Comparison of ENCODE assay signal across 26 mouse cellular contexts in genomic region chr13:107893081-107893480, GRCm38 (mm10).
DNase-seq lines count a peak whose midpoint lies in the region; ATAC-seq and TF ChIP-seq lines count a peak whose summit lies in the region.
"Had no signal": no experiment of that assay in that cellular context is flagged by ENCODE, and none has a peak within 500 bp of the region (broad histone marks: within the 10 kb centered on the region; RNA-seq: fewer than 3 reads in every experiment).

No protein-coding gene starts in this region.

- H3K9me3 ChIP-seq in lung, embryonic 15.5 days: no peaks in the 10 kb centered on the region
- peaks cover 4% of the 10 kb centered on the region for H3K9me3 ChIP-seq in megakaryocyte, embryonic 14.5 days
- H3K9me3 ChIP-seq: embryonic facial prominence, embryonic 10.5 days; embryonic facial prominence, embryonic 12.5 days; forebrain, embryonic 10.5 days had no signal

- ATAC-seq in lung, embryonic 15.5 days (ENCODE audit: borderline replicate concordance, extremely low read depth, low FRiP score, low TSS enrichment): no peak
- ATAC-seq in megakaryocyte, adult 5-6 weeks (ENCODE audit: poor library complexity, severe bottlenecking): no peak
- ATAC-seq: activated CD4-positive, CD25-positive, alpha-beta regulatory T cell, adult 4 months; CD4-positive, CD25-positive, alpha-beta regulatory T cell, adult 4 months; forebrain, embryonic 14.5 days; forebrain, embryonic 16.5 days; Patski had no signal

- no peak for DNase-seq in lung, postnatal 25 days (ENCODE audit: low spot score)
- no peak for DNase-seq in layer of hippocampus, adult 18-20 months (ENCODE audit: low spot score in 2 of 2)
- DNase-seq: adrenal gland, adult 8-10 months; adrenal gland, postnatal 14 days; adrenal gland, postnatal 36 days; B cell, adult 2 months; cerebellum, adult 11-12 months; cerebellum, adult 2 months; cerebellum, adult 9-10 months; cerebellum, postnatal 10 days; cerebellum, postnatal 25 days had no signal

- H3K4me1 ChIP-seq in lung, embryonic 15.5 days: peaks cover 13% of the 10 kb centered on the region
- H3K4me1 ChIP-seq in megakaryocyte, embryonic 14.5 days: peaks cover 60% of the 10 kb centered on the region
- peaks cover 4% of the 10 kb centered on the region; the same call in 1 of the 2 replicates for H3K4me1 ChIP-seq in embryonic fibroblast, embryonic 13.5 days (ENCODE audit: control insufficient read depth, insufficient read depth, low read length)
- H3K4me1 ChIP-seq: embryonic facial prominence, embryonic 12.5 days had no signal

- WGBS in lung, embryonic 15.5 days: 62% methylated on average over 4 of the region's 4 CpGs

- no peak for TF ChIP-seq CTCF in embryonic fibroblast, embryonic 13.5 days (IDR thresholded peaks at IDR 0.05; ENCODE audit: borderline replicate concordance, insufficient read depth, low read length)

- no peak overlapping the region for H3K4me3 ChIP-seq in lung, embryonic 15.5 days
- peak overlapping the region; percentile 99 for H3K4me3 ChIP-seq in megakaryocyte, embryonic 14.5 days (replicated peaks)
- H3K4me3 ChIP-seq in embryonic fibroblast, embryonic 13.5 days (ENCODE audit: insufficient read depth, low read length): no peak overlapping the region
- H3K4me3 ChIP-seq: erythroblast, embryonic 14.5 days; forebrain, embryonic 12.5 days had no signal

- no peak for TF ChIP-seq POLR2A in embryonic fibroblast, embryonic 13.5 days (IDR thresholded peaks at IDR 0.05; ENCODE audit: low read depth, low read length)

- H3K9ac ChIP-seq in lung, embryonic 15.5 days: no peak overlapping the region
- H3K9ac ChIP-seq: embryonic facial prominence, embryonic 12.5 days; forebrain, embryonic 12.5 days had no signal

- no peaks in the 10 kb centered on the region for H3K27me3 ChIP-seq in lung, embryonic 15.5 days
- H3K27me3 ChIP-seq in megakaryocyte, embryonic 14.5 days (replicated peaks): no peaks in the 10 kb centered on the region
- H3K27me3 ChIP-seq: Patski had no signal

- peak overlapping the region; percentile 41; the same call in 1 of the 2 replicates for H3K27ac ChIP-seq in lung, embryonic 15.5 days
- H3K27ac ChIP-seq in embryonic fibroblast, embryonic 13.5 days (ENCODE audit: insufficient read depth, low read length): peak overlapping the region; percentile 9; the same call in 1 of the 2 replicates
- H3K27ac ChIP-seq: embryonic facial prominence, embryonic 10.5 days; embryonic facial prominence, embryonic 12.5 days; forebrain, embryonic 10.5 days; forebrain, embryonic 12.5 days had no signal

- no peak overlapping the region for H3K4me2 ChIP-seq in lung, embryonic 15.5 days
- H3K4me2 ChIP-seq: embryonic facial prominence, embryonic 12.5 days had no signal

- no peaks in the 10 kb centered on the region for H3K36me3 ChIP-seq in lung, embryonic 15.5 days
- peaks cover 5% of the 10 kb centered on the region for H3K36me3 ChIP-seq in megakaryocyte, embryonic 14.5 days (replicated peaks; ENCODE audit: low read length)
- H3K36me3 ChIP-seq: embryonic facial prominence, embryonic 10.5 days; embryonic facial prominence, embryonic 12.5 days; forebrain, embryonic 10.5 days; forebrain, embryonic 12.5 days; G1E had no signal
